Mouse (Mus musculus): ENCODE measurements at regions not wholly inside any gene's neighbourhood (a gene's known extent, or its start where the extent isn't known, plus 50 kb on each side); places are given as distances from the start of the nearest gene placed in this dataset.

- TF ChIP-seq CTCF (IDR thresholded peaks at IDR 0.05; ENCODE audit: borderline replicate concordance, extremely low read depth, insufficient read depth, insufficient read length) (no peak), POLR2A (IDR thresholded peaks at IDR 0.05; ENCODE audit: borderline replicate concordance, extremely low read depth, insufficient read depth, insufficient read length, poor library complexity, severe bottlenecking) (no peak)
Measured at GRCm38 (mm10) chr1:120706011-120706410, 103.8 kb downstream of the En1 start.
